Mouse (Mus musculus): ENCODE measurements around the gene Rtca.

GRCm38 (mm10) chr3:116461053-116461452 lies 47.0 kb downstream of the Rtca start:
- TF ChIP-seq CTCF (IDR thresholded peaks at IDR 0.05; ENCODE audit: low read depth, low read length) (no peak), POLR2A (IDR thresholded peaks at IDR 0.05; ENCODE audit: borderline replicate concordance, low read depth, low read length) (no peak)
